Mouse (Mus musculus) neural tube, embryonic 13.5 days (tissue): ENCODE measurements around the gene Camkv. TPM values are rescaled to one million over a fixed set of nuclear protein-coding genes. Genes with fewer than 3 reads are reported as not detected.

Experiments used
- ATAC-seq: fragments of 200-750 bp; cut with Nextera tagmentation; 2 replicates; pipeline ENCODE4 v1.8.0; 2017; ENCODE audit warnings: low read depth, mild to moderate bottlenecking, moderate TSS enrichment, moderate library complexity
- H3K27ac ChIP-seq: fragments of 300-500 bp; sonication (generic); replicated peaks from 2 replicates; pipeline ENCODE4 v1.5.1; 2015; ENCODE audit warnings: moderate library complexity, mild to moderate bottlenecking, inconsistent platforms
- H3K27me3 ChIP-seq: fragments of 300-500 bp; sonication (generic); 2 replicates; pipeline ENCODE4 v1.6.1; 2015; ENCODE audit warnings: mild to moderate bottlenecking, inconsistent platforms
- H3K36me3 ChIP-seq: fragments of 300-500 bp; sonication (generic); 2 replicates; pipeline ENCODE4 v1.6.1; 2015; ENCODE audit warnings: mild to moderate bottlenecking, inconsistent platforms
- H3K4me1 ChIP-seq: fragments of 300-500 bp; sonication (generic); replicated peaks from 2 replicates; pipeline ENCODE4 v1.6.1; 2015; ENCODE audit warnings: inconsistent platforms
- H3K4me2 ChIP-seq: fragments of 300-500 bp; sonication (generic); 2 replicates; pipeline ENCODE4 v1.6.1; 2015; ENCODE audit warnings: inconsistent platforms, mild to moderate bottlenecking, moderate library complexity
- H3K4me3 ChIP-seq: fragments of 300-500 bp; sonication (generic); 2 replicates; pipeline ENCODE4 v1.5.1; 2015; ENCODE audit warnings: mild to moderate bottlenecking, inconsistent platforms
- H3K9ac ChIP-seq: fragments of 300-500 bp; sonication (generic); 2 replicates; pipeline ENCODE4 v1.6.1; 2015; ENCODE audit warnings: moderate library complexity, mild to moderate bottlenecking, inconsistent platforms
- H3K9me3 ChIP-seq: fragments of 300-500 bp; sonication (generic); 2 replicates; pipeline ENCODE4 v1.6.1; 2016; ENCODE audit warnings: inconsistent platforms
- WGBS: fragments of 180-500 bp; shearing (Covaris S2); methylation state at CpG from one replicate; pipeline ENCODE4 v1.1.7; 2015; 5-methylcytosine and 5-hydroxymethylcytosine counted together
- polyA plus RNA-seq: library from polyadenylated mRNA; unstranded; fragments of >200 nt; fragmentation: Nextera tagmentation; extraction: Ambion mirVana; gene quantifications from 2 replicates; pipeline ENCODE4 v1.2.1, GENCODE M21; 2015

The Camkv gene
- polyA plus RNA-seq, 1 experiment from 2014 or later, result 11.4 TPM

- peak overlapping the region; percentile 94 for H3K27ac ChIP-seq
- H3K4me3 ChIP-seq, result peak overlapping the region; percentile 67
- no peaks in the 10 kb centered on the region for H3K9me3 ChIP-seq
- H3K36me3 ChIP-seq, result no peaks in the 10 kb centered on the region
- H3K4me1 ChIP-seq, result peaks cover 45% of the 10 kb centered on the region
- peak overlapping the region; percentile 82 for H3K4me2 ChIP-seq
- H3K9ac ChIP-seq, result peak overlapping the region; percentile 76
- no peak for ATAC-seq
- H3K27me3 ChIP-seq, result peaks cover 31% of the 10 kb centered on the region
- WGBS, result 67% methylated on average over 19 of the region's 19 CpGs
Measured at GRCm38 (mm10) chr9:107984052-107984753, 48.7 kb downstream of the Camkv start.

- Histone ChIP-seq H3K9ac (peak overlapping the region; percentile 76), H3K27ac (peak overlapping the region; percentile 94), H3K4me2 (peak overlapping the region; percentile 82), H3K4me1 (peaks cover 45% of the 10 kb centered on the region), H3K9me3 (no peaks in the 10 kb centered on the region), H3K36me3 (no peaks in the 10 kb centered on the region), H3K27me3 (peaks cover 31% of the 10 kb centered on the region), H3K4me3 (peak overlapping the region; percentile 67)
- 67% methylated on average over 9 of the region's 9 CpGs for WGBS
- no peak for ATAC-seq
Measured at GRCm38 (mm10) chr9:107984754-107985055, 49.2 kb downstream of the Camkv start.

- peaks cover 31% of the 10 kb centered on the region for H3K27me3 ChIP-seq
- H3K27ac ChIP-seq, result peak within 1 kb of the TSS; percentile 94
- no peaks in the 10 kb centered on the region for H3K36me3 ChIP-seq
- H3K9me3 ChIP-seq, result no peaks in the 10 kb centered on the region
- under 1% methylated on average over 58 of the region's 58 CpGs for WGBS
- H3K4me2 ChIP-seq, result peak within 1 kb of the TSS; percentile 82
- peaks cover 45% of the 10 kb centered on the region for H3K4me1 ChIP-seq
- peak within 1 kb of the TSS; percentile 67 for H3K4me3 ChIP-seq
- H3K9ac ChIP-seq, result peak within 1 kb of the TSS; percentile 76
- ATAC-seq, result peak; percentile 84
Measured at GRCm38 (mm10) chr9:107985131-107986119, 50.0 kb downstream of the Camkv start, which contains the start of gene Inka1. TSS of gene Inka1 (minus strand) at chr9:107985879.

- Histone ChIP-seq H3K9ac (no peak overlapping the region), H3K36me3 (no peaks in the 10 kb centered on the region), H3K4me2 (peak overlapping the region; percentile 82), H3K9me3 (no peaks in the 10 kb centered on the region), H3K4me1 (peaks cover 40% of the 10 kb centered on the region), H3K27ac (peak overlapping the region; percentile 38), H3K27me3 (peaks cover 31% of the 10 kb centered on the region), H3K4me3 (peak overlapping the region; percentile 67)
- ATAC-seq, result peak; percentile 80
- 6% methylated on average over 18 of the region's 18 CpGs for WGBS
Measured at GRCm38 (mm10) chr9:107986376-107986775, 50.9 kb downstream of the Camkv start.

GRCm38 (mm10) chr9:107987950-107988349 is 52.5 kb downstream of the Camkv start:
- 72% methylated on average over 3 of the region's 3 CpGs for WGBS
- H3K4me3 ChIP-seq, result no peak overlapping the region
- H3K9ac ChIP-seq, result no peak overlapping the region
- ATAC-seq, result no peak
- H3K4me1 ChIP-seq, result peaks cover 26% of the 10 kb centered on the region
- peaks cover 30% of the 10 kb centered on the region for H3K27me3 ChIP-seq
- no peak overlapping the region for H3K27ac ChIP-seq
- no peaks in the 10 kb centered on the region for H3K9me3 ChIP-seq
- no peaks in the 10 kb centered on the region for H3K36me3 ChIP-seq
- no peak overlapping the region for H3K4me2 ChIP-seq

- Histone ChIP-seq H3K9ac (no peak within 1 kb of the TSS), H3K4me2 (no peak within 1 kb of the TSS), H3K36me3 (no peaks in the 10 kb centered on the region), H3K4me3 (no peak within 1 kb of the TSS), H3K27ac (no peak within 1 kb of the TSS), H3K4me1 (peaks cover 2% of the 10 kb centered on the region; the same call in 1 of the 2 replicates), H3K27me3 (0 out of 2 replicates have a peak, but pooled peaks cover 4% of the 10 kb centered on the region), H3K9me3 (no peaks in the 10 kb centered on the region)
- WGBS, result 58% methylated on average over 2 of the region's 2 CpGs
- no peak for ATAC-seq
Measured at GRCm38 (mm10) chr9:107992197-107992596, 56.7 kb downstream of the Camkv start, which contains the start of gene Cdhr4. TSS of gene Cdhr4 (plus strand) at chr9:107992497.

- Histone ChIP-seq H3K27ac (no peak overlapping the region), H3K36me3 (no peaks in the 10 kb centered on the region), H3K4me3 (no peak overlapping the region), H3K9me3 (no peaks in the 10 kb centered on the region), H3K4me1 (no peaks in the 10 kb centered on the region), H3K27me3 (no peaks in the 10 kb centered on the region), H3K4me2 (no peak overlapping the region), H3K9ac (no peak overlapping the region)
- ATAC-seq, result no peak
- WGBS, result 82% methylated on average over 11 of the region's 11 CpGs
Measured at GRCm38 (mm10) chr9:107993013-107993412, 57.5 kb downstream of the Camkv start.

GRCm38 (mm10) chr9:107994464-107994863 is 59.0 kb downstream of the Camkv start:
- Histone ChIP-seq H3K36me3 (no peaks in the 10 kb centered on the region), H3K27ac (no peak overlapping the region), H3K4me3 (no peak overlapping the region), H3K4me2 (no peak overlapping the region), H3K9ac (no peak overlapping the region), H3K4me1 (no peaks in the 10 kb centered on the region), H3K9me3 (no peaks in the 10 kb centered on the region), H3K27me3 (no peaks in the 10 kb centered on the region)
- 70% methylated on average over 2 of the region's 2 CpGs for WGBS
- no peak for ATAC-seq

GRCm38 (mm10) chr9:107995513-107995912 is 60.0 kb downstream of the Camkv start:
- Histone ChIP-seq H3K27me3 (no peaks in the 10 kb centered on the region), H3K4me1 (no peaks in the 10 kb centered on the region), H3K4me3 (no peak overlapping the region), H3K4me2 (no peak overlapping the region), H3K36me3 (no peaks in the 10 kb centered on the region), H3K9ac (no peak overlapping the region), H3K9me3 (no peaks in the 10 kb centered on the region), H3K27ac (no peak overlapping the region)
- 94% methylated on average over 21 of the region's 21 CpGs for WGBS
- ATAC-seq, result no peak

GRCm38 (mm10) chr9:107996049-107996448 is 60.6 kb downstream of the Camkv start, which contains the start of gene Gm20662:
TSS of gene Gm20662 (plus strand) at chr9:107996349.
- Histone ChIP-seq H3K27me3 (no peaks in the 10 kb centered on the region), H3K27ac (no peak within 1 kb of the TSS), H3K4me3 (no peak within 1 kb of the TSS), H3K4me2 (no peak within 1 kb of the TSS), H3K9ac (no peak within 1 kb of the TSS), H3K36me3 (no peaks in the 10 kb centered on the region), H3K9me3 (no peaks in the 10 kb centered on the region), H3K4me1 (no peaks in the 10 kb centered on the region)
- WGBS, result 95% methylated on average over 5 of the region's 5 CpGs
- ATAC-seq, result no peak
